Mouse (Mus musculus) adipocyte (in vitro differentiated cells): ENCODE results near the gene Zfp663.

Experiments
- DNase-seq: peaks from one replicate; pipeline ENCODE4 v3.0.0-alpha.2; 2016; ENCODE audit warnings: low spot score

The Zfp663 gene

GRCm38 (mm10) chr2:165368496-165368895 lies at the start of gene Zfp663:
Gene Zfp663, minus strand, starts transcription at chr2:165368729.
- no peak for DNase-seq

GRCm38 (mm10) chr2:165417291-165417690 lies 48.8 kb upstream of the Zfp663 start:
- peak; percentile 69 for DNase-seq

GRCm38 (mm10) chr2:165415795-165416194 lies 47.3 kb upstream of the Zfp663 start:
- DNase-seq: no peak

- no peak for DNase-seq
Measured at GRCm38 (mm10) chr2:165415141-165415721, 46.7 kb upstream of the Zfp663 start.

- no peak for DNase-seq
Measured at GRCm38 (mm10) chr2:165414321-165414720, 45.8 kb upstream of the Zfp663 start.

GRCm38 (mm10) chr2:165413884-165414283 lies 45.4 kb upstream of the Zfp663 start:
- peak; percentile 50 for DNase-seq

- peak; percentile 82 for DNase-seq
Measured at GRCm38 (mm10) chr2:165407700-165408301, 39.3 kb upstream of the Zfp663 start.

GRCm38 (mm10) chr2:165405351-165405750 lies 36.8 kb upstream of the Zfp663 start:
- no peak for DNase-seq

GRCm38 (mm10) chr2:165404951-165405350 lies 36.4 kb upstream of the Zfp663 start:
- no peak for DNase-seq

- DNase-seq: no peak
Measured at GRCm38 (mm10) chr2:165398164-165398785, 29.7 kb upstream of the Zfp663 start.

- DNase-seq: peak; percentile 38
Measured at GRCm38 (mm10) chr2:165397502-165398163, 29.1 kb upstream of the Zfp663 start.

GRCm38 (mm10) chr2:165396831-165397501 lies 28.4 kb upstream of the Zfp663 start:
- DNase-seq: peak; percentile 29

- no peak for DNase-seq
Measured at GRCm38 (mm10) chr2:165392156-165392555, 23.6 kb upstream of the Zfp663 start.

- DNase-seq: peak; percentile 85
Measured at GRCm38 (mm10) chr2:165391561-165391960, 23.0 kb upstream of the Zfp663 start.

- DNase-seq: no peak
Measured at GRCm38 (mm10) chr2:165389299-165389952, 20.9 kb upstream of the Zfp663 start.

- DNase-seq: peak; percentile 96
Measured at GRCm38 (mm10) chr2:165387844-165388495, 19.4 kb upstream of the Zfp663 start, which contains the start of gene Zfp334. Gene Zfp334, minus strand, starts transcription at chr2:165388259.

GRCm38 (mm10) chr2:165387370-165387769 lies 18.8 kb upstream of the Zfp663 start:
- DNase-seq: peak; percentile 30

GRCm38 (mm10) chr2:165380050-165380449 lies 11.5 kb upstream of the Zfp663 start:
- DNase-seq: no peak

- DNase-seq: no peak
Measured at GRCm38 (mm10) chr2:165376001-165376400, 7.5 kb upstream of the Zfp663 start.

GRCm38 (mm10) chr2:165375478-165375877 lies 6.9 kb upstream of the Zfp663 start:
- DNase-seq: peak; percentile 63

- no peak for DNase-seq
Measured at GRCm38 (mm10) chr2:165371066-165371465, 2.5 kb upstream of the Zfp663 start.
